Comparison of ENCODE assay signal across 14 mouse cellular contexts in genomic region chr4:85483586-85483985, GRCm38 (mm10).
"Had no signal": no experiment of that assay in that cellular context is flagged by ENCODE, and none has a peak within 500 bp of the region (broad histone marks: within the 10 kb centered on the region; RNA-seq: fewer than 3 reads in every experiment).

No protein-coding gene starts in this region.

- H3K9ac ChIP-seq: liver, embryonic 13.5 days had no signal

- H3K27ac ChIP-seq: liver, embryonic 13.5 days; stomach, postnatal 0 days had no signal

- H3K4me1 ChIP-seq: liver, embryonic 13.5 days had no signal

- H3K27me3 ChIP-seq: liver, embryonic 13.5 days had no signal

- H3K4me3 ChIP-seq: liver, embryonic 13.5 days had no signal

- H3K9me3 ChIP-seq: liver, embryonic 13.5 days had no signal

- H3K36me3 ChIP-seq: liver, embryonic 13.5 days had no signal

- DNase-seq: kidney, adult 18-20 months; kidney, postnatal 10 days; kidney, postnatal 36 days; liver, embryonic 13.5 days; lung, adult 2 months; lung, postnatal 14 days; lung, postnatal 4 days; midbrain, embryonic 14.5 days; right cerebral cortex, adult 18-20 months; right cerebral cortex, postnatal 14 days; right cerebral cortex, postnatal 4 days; thymus, postnatal 25 days had no signal

- H3K4me2 ChIP-seq: liver, embryonic 13.5 days; midbrain, embryonic 11.5 days had no signal
